Mouse (Mus musculus): Measurements from ENCODE around the gene Zfp212. TPM values are rescaled to one million over a fixed set of nuclear protein-coding genes. Genes with fewer than 3 reads are reported as not detected.
"Not testable (repeated sequence)": the region's sequence is repeated elsewhere in the genome, so short reads cannot be mapped to it uniquely, and the experiment has no call there.

Gene Zfp212
- total and polyA plus RNA-seq, 2 experiments from 2014 or later = 13.4 to 21.8 TPM

- no peak overlapping the region for H3K4me2 ChIP-seq (ENCODE audit: low read depth, low read length, poor library complexity, severe bottlenecking)
- ATAC-seq (ENCODE audit: low FRiP score) = no peak
- H3K9me3 ChIP-seq (ENCODE audit: low read length) = no peaks in the 10 kb centered on the region
- no peaks in the 10 kb centered on the region for H3K4me1 ChIP-seq (ENCODE audit: insufficient read depth, low read length)
- TF ChIP-seq CTCF (IDR thresholded peaks at IDR 0.05) = no peak
- no peaks in the 10 kb centered on the region for H3K27me3 ChIP-seq (ENCODE audit: insufficient read depth, low read length)
- WGBS = 94% methylated on average over 7 of the region's 7 CpGs
- H3K4me3 ChIP-seq (ENCODE audit: low read depth, low read length) = no peak overlapping the region
- no peak overlapping the region for H3K9ac ChIP-seq (replicated peaks; ENCODE audit: low read length, poor library complexity, severe bottlenecking)
- H3K36me3 ChIP-seq (ENCODE audit: insufficient read depth, low read length) = peaks cover 66% of the 10 kb centered on the region
- no peak overlapping the region for H3K27ac ChIP-seq (ENCODE audit: low read depth, low read length)
- no peak for DNase-seq (ENCODE audit: low spot score)
These were observed 42.8 kb downstream of the Zfp212 start for GRCm38 (mm10) chr6:47963051-47963450.

- not testable (repeated sequence) for H3K4me1 ChIP-seq (ENCODE audit: insufficient read depth, low read length); H3K9ac ChIP-seq (replicated peaks; ENCODE audit: low read length, poor library complexity, severe bottlenecking); ATAC-seq (ENCODE audit: low FRiP score); H3K4me2 ChIP-seq (ENCODE audit: low read depth, low read length, poor library complexity, severe bottlenecking); H3K27me3 ChIP-seq (ENCODE audit: insufficient read depth, low read length); DNase-seq (ENCODE audit: low spot score); H3K9me3 ChIP-seq (ENCODE audit: low read length); H3K27ac ChIP-seq (ENCODE audit: low read depth, low read length); H3K4me3 ChIP-seq (ENCODE audit: low read depth, low read length)
- WGBS = 85% methylated on average over 1 of the region's 1 CpGs
- H3K36me3 ChIP-seq (ENCODE audit: insufficient read depth, low read length) = peaks cover 31% of the 10 kb centered on the region
These were observed 47.9 kb downstream of the Zfp212 start for GRCm38 (mm10) chr6:47968166-47968565.

DNA sequence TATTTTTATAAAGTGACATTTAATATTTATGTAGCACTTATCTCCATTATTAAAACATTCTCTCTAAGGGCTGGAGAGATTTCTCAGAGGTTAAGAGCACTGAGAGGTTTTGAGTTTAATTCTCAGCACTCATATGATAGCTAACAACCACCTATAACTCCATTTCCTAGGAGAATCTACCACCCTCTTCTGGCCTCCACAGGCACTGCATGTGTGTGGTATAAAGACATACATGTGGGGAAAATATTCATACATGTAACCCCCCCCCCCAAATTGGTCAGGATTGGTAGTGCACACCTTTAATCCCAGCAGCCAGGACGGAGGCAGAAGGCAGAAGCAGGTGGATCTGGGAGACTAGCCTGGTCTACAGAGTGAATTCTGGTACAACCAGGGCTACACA is 54.3 kb downstream of the Zfp212 start:
- H3K9ac ChIP-seq (replicated peaks; ENCODE audit: low read length, poor library complexity, severe bottlenecking) = no peak overlapping the region
- no peaks in the 10 kb centered on the region for H3K9me3 ChIP-seq (ENCODE audit: low read length)
- H3K4me3 ChIP-seq (ENCODE audit: low read depth, low read length) = no peak overlapping the region
- no peak for ATAC-seq (ENCODE audit: low FRiP score)
- peak; percentile 23; the same call in 1 of the 2 replicates for TF ChIP-seq CTCF (IDR thresholded peaks at IDR 0.05)
- no peak overlapping the region for H3K27ac ChIP-seq (ENCODE audit: low read depth, low read length)
- no peaks in the 10 kb centered on the region for H3K27me3 ChIP-seq (ENCODE audit: insufficient read depth, low read length)
- H3K36me3 ChIP-seq (ENCODE audit: insufficient read depth, low read length) = no peaks in the 10 kb centered on the region
- no peak for DNase-seq (ENCODE audit: low spot score)
- no peaks in the 10 kb centered on the region for H3K4me1 ChIP-seq (ENCODE audit: insufficient read depth, low read length)
- WGBS = 67% methylated on average over 1 of the region's 1 CpGs
- H3K4me2 ChIP-seq (ENCODE audit: low read depth, low read length, poor library complexity, severe bottlenecking) = no peak overlapping the region

DNA sequence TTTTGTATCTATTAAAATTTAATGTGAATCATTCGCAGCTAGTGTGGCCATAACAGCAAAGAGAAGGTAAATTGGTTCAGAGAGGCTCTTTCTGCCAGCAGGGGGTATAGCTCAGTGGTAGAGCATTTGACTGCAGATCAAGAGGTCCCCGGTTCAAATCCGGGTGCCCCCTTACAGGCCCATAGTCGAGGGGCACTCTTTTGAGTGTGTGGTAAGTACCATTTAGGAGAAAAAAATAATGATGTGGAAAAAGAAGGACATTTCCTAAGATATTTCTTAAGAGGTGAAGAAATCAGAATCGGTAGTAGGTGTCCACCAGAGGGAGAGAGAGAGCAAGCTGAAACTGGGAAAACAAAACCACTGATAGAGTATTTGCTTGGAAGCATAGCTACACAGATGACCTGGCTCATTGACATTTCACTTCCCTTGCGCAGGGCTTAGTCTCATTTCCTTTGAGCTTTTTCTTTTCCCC is 58.7 kb downstream of the Zfp212 start:
- H3K4me2 ChIP-seq (ENCODE audit: low read depth, low read length, poor library complexity, severe bottlenecking) = no peak overlapping the region
- no peaks in the 10 kb centered on the region for H3K9me3 ChIP-seq (ENCODE audit: low read length)
- WGBS = 14% methylated on average over 6 of the region's 6 CpGs
- DNase-seq (ENCODE audit: low spot score) (peak; percentile 67), ATAC-seq (ENCODE audit: low FRiP score) (peak; percentile 78)
- no peak overlapping the region for H3K4me3 ChIP-seq (ENCODE audit: low read depth, low read length)
- H3K4me1 ChIP-seq (ENCODE audit: insufficient read depth, low read length) = no peaks in the 10 kb centered on the region
- no peak overlapping the region for H3K27ac ChIP-seq (ENCODE audit: low read depth, low read length)
- H3K36me3 ChIP-seq (ENCODE audit: insufficient read depth, low read length) = no peaks in the 10 kb centered on the region
- H3K9ac ChIP-seq (replicated peaks; ENCODE audit: low read length, poor library complexity, severe bottlenecking) = no peak overlapping the region
- peak; percentile 75 for TF ChIP-seq CTCF (IDR thresholded peaks at IDR 0.05)
- H3K27me3 ChIP-seq (ENCODE audit: insufficient read depth, low read length) = no peaks in the 10 kb centered on the region

Other genes starting within 250 kb of the Zfp212 start
- 92.7 and 94.7 TPM in 2 replicates for gene Pdia4, start 107.0 kb upstream of the Zfp212 start, total RNA-seq (2014; rRNA removed)
- gene Pdia4, start 107.0 kb upstream of the Zfp212 start, polyA plus RNA-seq (2015; fragmentation: Nextera tagmentation; extraction: Ambion mirVana) = 72.6 and 81.6 TPM in 2 replicates
- gene Zfp786, start 89.6 kb upstream of the Zfp212 start, total RNA-seq (2014; rRNA removed) = 16.8 and 18.1 TPM in 2 replicates
- 6.5 and 7.7 TPM in 2 replicates for gene Zfp786, start 89.6 kb upstream of the Zfp212 start, polyA plus RNA-seq (2015; fragmentation: Nextera tagmentation; extraction: Ambion mirVana)
- 30.6 and 32.1 TPM in 2 replicates for gene Zfp398, start 84.8 kb upstream of the Zfp212 start, total RNA-seq (2014; rRNA removed)
- gene Zfp398, start 84.8 kb upstream of the Zfp212 start, polyA plus RNA-seq (2015; fragmentation: Nextera tagmentation; extraction: Ambion mirVana) = 11.9 and 14.3 TPM in 2 replicates
- 42.9 and 50.3 TPM in 2 replicates for gene Zfp282, start 43.3 kb upstream of the Zfp212 start, total RNA-seq (2014; rRNA removed)
- 15.9 and 17.2 TPM in 2 replicates for gene Zfp282, start 43.3 kb upstream of the Zfp212 start, polyA plus RNA-seq (2015; fragmentation: Nextera tagmentation; extraction: Ambion mirVana)
- 34.8 and 37.7 TPM in 2 replicates for gene Zfp956, start 32.9 kb downstream of the Zfp212 start, total RNA-seq (2014; rRNA removed)
- 26.1 and 27.0 TPM in 2 replicates for gene Zfp956, start 32.9 kb downstream of the Zfp212 start, polyA plus RNA-seq (2015; fragmentation: Nextera tagmentation; extraction: Ambion mirVana)
- gene Zfp777, start 128.4 kb downstream of the Zfp212 start, total RNA-seq (2014; rRNA removed) = 36.8 and 37.5 TPM in 2 replicates
- gene Zfp777, start 128.4 kb downstream of the Zfp212 start, polyA plus RNA-seq (2015; fragmentation: Nextera tagmentation; extraction: Ambion mirVana) = 15.8 and 18.1 TPM in 2 replicates
- 40.0 and 46.7 TPM in 2 replicates for gene Zfp746, start 166.1 kb downstream of the Zfp212 start, total RNA-seq (2014; rRNA removed)
- 13.9 and 15.7 TPM in 2 replicates for gene Zfp746, start 166.1 kb downstream of the Zfp212 start, polyA plus RNA-seq (2015; fragmentation: Nextera tagmentation; extraction: Ambion mirVana)

Data from midbrain, postnatal 0 days (tissue).